Mouse (Mus musculus): ENCODE results near the gene Hba-a2. TPM values are rescaled to one million over a fixed set of nuclear protein-coding genes. Genes with fewer than 3 reads are reported as not detected.
A peak's percentile ranks its signal among the peaks of the same experiment; 100 is the strongest.
"Not testable (repeated sequence)": the region's sequence is repeated elsewhere in the genome, so short reads cannot be mapped to it uniquely, and the experiment has no call there.

Hba-a2 gene
- polyA plus RNA-seq (2012; rRNA removed) (214,511 and 362,158 TPM in 2 replicates), polyA plus RNA-seq (2014; fragmentation: Nextera tagmentation; extraction: Ambion mirVana) (162,484 and 169,597 TPM in 2 replicates)

- H3K9me3 ChIP-seq (ENCODE audit: control insufficient read depth, low read length); H3K27me3 ChIP-seq (ENCODE audit: control insufficient read depth, insufficient read depth, low read length); DNase-seq (ENCODE audit: low read depth in 3 of 3, low spot score in 3 of 3): not testable (repeated sequence)
- Histone ChIP-seq H3K27ac (peak within 1 kb of the TSS; percentile 100), H3K9ac (replicated peaks) (peak within 1 kb of the TSS; percentile 91), H3K4me1 (replicated peaks; ENCODE audit: control insufficient read depth in 2 of 2, insufficient read depth in 2 of 2, low read length in 1 of 2) (peaks cover 35 to 46% of the 10 kb centered on the region in 2 experiments), H3K4me3 (ENCODE audit: insufficient read depth in 1 of 2, low read depth in 2 of 2, low read length in 2 of 2) (peak within 1 kb of the TSS; percentile 62 to 69), H3K36me3 (replicated peaks; ENCODE audit: control insufficient read depth, insufficient read depth, low read depth) (peaks cover 15% of the 10 kb centered on the region), H3K4me2 (ENCODE audit: low read depth) (peak within 1 kb of the TSS; percentile 72)
- peak; percentile 79 for ATAC-seq (ENCODE audit: insufficient read depth)
- no CpG with 5 or more reads among the region's 4 CpGs for WGBS (ENCODE audit: insufficient replicate concordance)
These were observed at the start of gene Hba-a2 for GRCm38 (mm10) chr11:32296203-32296602. Hba-a2 (plus strand) TSS chr11:32296489.

- peak overlapping the region; percentile 53 for H3K4me2 ChIP-seq (ENCODE audit: low read depth)
These were observed 49.2 kb upstream of the Hba-a2 start for GRCm38 (mm10) chr11:32247068-32247467.

DNA sequence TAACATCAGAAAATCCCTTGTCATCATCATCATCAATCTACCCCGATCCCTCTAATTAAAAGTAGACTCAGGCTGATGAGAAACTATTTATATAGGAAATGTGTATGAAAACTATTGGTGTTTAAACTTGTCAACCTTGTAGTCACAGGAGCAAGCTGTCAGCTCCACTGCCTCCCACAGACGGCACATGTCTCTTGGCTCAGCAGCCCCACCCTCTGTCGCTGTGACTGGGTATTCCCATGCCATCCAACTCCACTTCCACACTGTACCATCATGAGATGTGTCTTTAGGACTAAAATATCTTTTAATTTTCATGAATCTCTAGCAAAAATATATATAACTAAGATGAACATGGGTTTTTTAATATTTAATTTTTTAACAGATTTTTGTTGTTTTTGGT lies 47.9 kb upstream of the Hba-a2 start:
- H3K9ac ChIP-seq (replicated peaks), result peak overlapping the region; percentile 87
- peak overlapping the region; percentile 53 for H3K4me2 ChIP-seq (ENCODE audit: low read depth)
- H3K27ac ChIP-seq, result peak overlapping the region; percentile 100
- H3K4me3 ChIP-seq (ENCODE audit: insufficient read depth in 1 of 2, low read depth in 2 of 2, low read length in 2 of 2), result no peak overlapping the region
- no peaks in the 10 kb centered on the region for H3K9me3 ChIP-seq (ENCODE audit: control insufficient read depth, low read length)
- WGBS (ENCODE audit: insufficient replicate concordance), result 65% methylated on average over 3 of the region's 3 CpGs
- TF ChIP-seq EP300 (IDR thresholded peaks at IDR 0.05; ENCODE audit: low read depth) (no peak), CTCF (IDR thresholded peaks at IDR 0.05; ENCODE audit: low read depth) (peak; percentile 20; the same call in 1 of the 2 replicates)
- no peaks in the 10 kb centered on the region for H3K27me3 ChIP-seq (ENCODE audit: control insufficient read depth, insufficient read depth, low read length)
- H3K4me1 ChIP-seq (replicated peaks; ENCODE audit: control insufficient read depth in 2 of 2, insufficient read depth in 2 of 2, low read length in 1 of 2), result peaks cover 91 to 92% of the 10 kb centered on the region in 2 experiments
- ATAC-seq (ENCODE audit: insufficient read depth) (no peak), DNase-seq (ENCODE audit: low read depth in 3 of 3, low spot score in 3 of 3) (no peak)
- H3K36me3 ChIP-seq (replicated peaks; ENCODE audit: control insufficient read depth, insufficient read depth, low read depth), result peaks cover 76% of the 10 kb centered on the region

More at GRCm38 (mm10) chr11:32247068-32247467, 49.2 kb upstream of the Hba-a2 start:
- H3K27me3 ChIP-seq (ENCODE audit: control insufficient read depth, insufficient read depth, low read length), result no peaks in the 10 kb centered on the region
- ATAC-seq (ENCODE audit: insufficient read depth), result no peak
- peak overlapping the region in 1 of 2 experiments; percentile 28; a peak in 1 of 4 replicates for H3K4me3 ChIP-seq (ENCODE audit: insufficient read depth in 1 of 2, low read depth in 2 of 2, low read length in 2 of 2)
- peaks cover 92 to 94% of the 10 kb centered on the region in 2 experiments for H3K4me1 ChIP-seq (replicated peaks; ENCODE audit: control insufficient read depth in 2 of 2, insufficient read depth in 2 of 2, low read length in 1 of 2)
- peak overlapping the region; percentile 87 for H3K9ac ChIP-seq (replicated peaks)
- TF ChIP-seq CTCF (IDR thresholded peaks at IDR 0.05; ENCODE audit: low read depth) (peak; percentile 81), EP300 (IDR thresholded peaks at IDR 0.05; ENCODE audit: low read depth) (no peak)
- no peaks in the 10 kb centered on the region for H3K9me3 ChIP-seq (ENCODE audit: control insufficient read depth, low read length)
- peak overlapping the region; percentile 100 for H3K27ac ChIP-seq
- DNase-seq (ENCODE audit: low read depth in 3 of 3, low spot score in 3 of 3), result peak in 2 of 3 experiments; percentile 62 to 66
- H3K36me3 ChIP-seq (replicated peaks; ENCODE audit: control insufficient read depth, insufficient read depth, low read depth), result peaks cover 65% of the 10 kb centered on the region

DNA sequence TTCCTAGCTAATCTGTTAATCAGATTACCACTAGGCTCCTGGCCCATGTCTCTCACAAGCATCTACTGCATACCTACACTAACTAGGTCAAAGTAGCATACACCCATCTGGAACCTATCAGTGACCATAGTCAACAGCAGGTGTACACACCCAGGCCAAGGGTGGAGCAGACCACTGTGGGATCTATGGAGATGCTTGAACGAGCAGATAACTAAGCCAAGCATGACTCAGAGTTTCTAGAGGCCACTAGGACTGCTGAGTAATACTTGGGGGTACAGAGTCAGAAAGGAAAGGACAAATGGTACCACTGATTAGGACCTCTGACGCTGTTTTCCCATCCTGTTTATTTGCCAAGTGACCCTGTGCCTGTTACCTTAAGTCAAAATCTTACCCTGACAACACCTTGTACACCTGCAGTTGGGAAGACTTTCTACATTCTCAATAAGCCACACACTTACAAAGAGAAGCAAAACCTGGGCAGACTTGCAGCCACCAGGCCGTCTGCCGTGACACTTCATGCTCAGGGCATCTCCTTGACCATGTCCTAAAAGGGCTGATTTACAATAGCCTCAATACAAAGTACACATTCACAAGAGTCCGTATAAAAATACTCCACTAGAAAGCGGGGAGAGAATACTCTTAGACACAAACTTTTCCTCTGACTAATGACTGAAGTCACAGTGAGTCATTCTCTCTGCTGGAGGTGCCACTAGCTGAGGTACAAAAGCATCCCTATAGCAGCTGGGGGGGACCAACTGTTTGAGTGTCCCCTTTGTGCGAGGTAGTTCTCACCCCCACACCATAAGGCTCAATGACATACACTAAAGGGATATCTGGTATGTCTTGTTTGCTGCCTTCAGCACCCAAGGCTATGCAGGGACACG lies 45.2 kb upstream of the Hba-a2 start:
- Histone ChIP-seq H3K27me3 (ENCODE audit: control insufficient read depth, insufficient read depth, low read length) (no peaks in the 10 kb centered on the region), H3K9me3 (ENCODE audit: control insufficient read depth, low read length) (no peaks in the 10 kb centered on the region), H3K9ac (replicated peaks) (peak overlapping the region; percentile 74), H3K4me1 (replicated peaks; ENCODE audit: control insufficient read depth in 2 of 2, insufficient read depth in 2 of 2, low read length in 1 of 2) (peaks cover 90 to 94% of the 10 kb centered on the region in 2 experiments), H3K4me3 (ENCODE audit: insufficient read depth in 1 of 2, low read depth in 2 of 2, low read length in 2 of 2) (0 out of 4 replicates have a peak overlapping the region, but pooled peaks of 1 of the 2 experiments have one; percentile 18), H3K27ac (peak overlapping the region; percentile 100), H3K36me3 (replicated peaks; ENCODE audit: control insufficient read depth, insufficient read depth, low read depth) (peaks cover 72% of the 10 kb centered on the region), H3K4me2 (ENCODE audit: low read depth) (peak overlapping the region; percentile 57)
- DNase-seq (ENCODE audit: low read depth in 3 of 3, low spot score in 3 of 3) (peak; percentile 97 to 99 (median 98)), ATAC-seq (ENCODE audit: insufficient read depth) (peak; percentile 99)
- 44% methylated on average over 8 of the region's 8 CpGs for WGBS (ENCODE audit: insufficient replicate concordance)
- TF ChIP-seq EP300 (IDR thresholded peaks at IDR 0.05; ENCODE audit: low read depth) (peak; percentile 100), CTCF (IDR thresholded peaks at IDR 0.05; ENCODE audit: low read depth) (no peak)

DNA sequence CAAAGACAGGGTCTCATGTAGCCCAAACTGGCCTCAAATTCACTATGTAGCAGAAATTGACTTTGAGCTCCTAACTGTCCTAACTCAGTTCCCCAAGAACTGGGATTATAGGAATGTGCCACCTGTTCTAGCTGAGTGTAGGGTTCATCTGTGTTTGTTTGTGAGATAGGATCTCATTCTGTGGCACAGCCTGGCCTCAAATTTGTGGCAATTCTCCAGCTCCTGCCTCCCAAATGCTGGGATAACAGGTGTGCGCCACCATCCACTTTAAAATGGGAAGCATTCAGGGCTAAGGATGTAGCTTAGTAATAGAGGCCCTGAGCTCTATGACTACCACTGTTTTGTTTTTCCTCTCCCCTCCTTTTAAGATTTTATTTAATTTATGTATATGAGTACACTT lies 43.2 kb upstream of the Hba-a2 start:
- H3K27me3 ChIP-seq (ENCODE audit: control insufficient read depth, insufficient read depth, low read length), result no peaks in the 10 kb centered on the region
- peak overlapping the region; percentile 100 for H3K27ac ChIP-seq
- WGBS (ENCODE audit: insufficient replicate concordance), result 92% methylated on average over 1 of the region's 1 CpGs
- peak overlapping the region; percentile 16; the same call in 1 of the 2 replicates for H3K4me2 ChIP-seq (ENCODE audit: low read depth)
- no peaks in the 10 kb centered on the region for H3K9me3 ChIP-seq (ENCODE audit: control insufficient read depth, low read length)
- H3K4me3 ChIP-seq (ENCODE audit: insufficient read depth in 1 of 2, low read depth in 2 of 2, low read length in 2 of 2), result no peak overlapping the region
- H3K4me1 ChIP-seq (replicated peaks; ENCODE audit: control insufficient read depth in 2 of 2, insufficient read depth in 2 of 2, low read length in 1 of 2), result peaks cover 88 to 92% of the 10 kb centered on the region in 2 experiments
- H3K9ac ChIP-seq (replicated peaks), result peak overlapping the region; percentile 63
- no peak for TF ChIP-seq CTCF (IDR thresholded peaks at IDR 0.05; ENCODE audit: low read depth)
- no peak for TF ChIP-seq EP300 (IDR thresholded peaks at IDR 0.05; ENCODE audit: low read depth)
- H3K36me3 ChIP-seq (replicated peaks; ENCODE audit: control insufficient read depth, insufficient read depth, low read depth), result peaks cover 52% of the 10 kb centered on the region
- ATAC-seq (ENCODE audit: insufficient read depth), result no peak
- no peak for DNase-seq (ENCODE audit: low read depth in 3 of 3, low spot score in 3 of 3)
